Mouse (Mus musculus) brain, embryonic 14.5 days (tissue): ENCODE data around the gene Eml6.

Experiments used
- CTCF ChIP-seq: fragments of 200-500 bp; IDR thresholded peaks from 2 replicates; pipeline ENCODE4 v1.5.1; 2012; ENCODE audit warnings: inconsistent platforms, mild to moderate bottlenecking, moderate library complexity, borderline replicate concordance; ENCODE audit not compliant: insufficient read depth, insufficient read length; ENCODE audit errors: extremely low read depth
- POLR2A ChIP-seq: fragments of 200-500 bp; IDR thresholded peaks from 2 replicates; pipeline ENCODE4 v1.6.1; 2012; ENCODE audit warnings: mild to moderate bottlenecking, inconsistent platforms, borderline replicate concordance; ENCODE audit not compliant: poor library complexity, insufficient read depth, insufficient read length, severe bottlenecking; ENCODE audit errors: extremely low read depth

GRCm38 (mm10) chr11:29913180-29913579, 112.7 kb downstream of the Eml6 start:
- TF ChIP-seq POLR2A = no peak
- TF ChIP-seq CTCF = no peak
